Mouse (Mus musculus) neural tube, embryonic 14.5 days (tissue): ENCODE data around the gene Trit1. TPM values are rescaled to one million over a fixed set of nuclear protein-coding genes. Genes with fewer than 3 reads are reported as not detected.

Experiments
- polyA plus RNA-seq: library from polyadenylated mRNA; unstranded; fragments of >200 nt; fragmentation: Nextera tagmentation; extraction: Ambion mirVana; gene quantifications from 2 replicates; pipeline ENCODE4 v1.2.1, GENCODE M21; 2014

Gene Trit1
- polyA plus RNA-seq, 1 experiment from 2014 or later, result 27.8 TPM

Other genes starting within 250 kb of the Trit1 start
- 92.9 and 102 TPM in 2 replicates for gene Ppt1, start 180.4 kb upstream of the Trit1 start, polyA plus RNA-seq
- gene Cap1, start 130.5 kb upstream of the Trit1 start, polyA plus RNA-seq, result 66.5 and 69.7 TPM in 2 replicates
- 25.5 and 27.8 TPM in 2 replicates for gene Mfsd2a, start 55.4 kb upstream of the Trit1 start, polyA plus RNA-seq
- 60.9 and 70.8 TPM in 2 replicates for gene Mycl, start 20.9 kb upstream of the Trit1 start, polyA plus RNA-seq
- gene Bmp8b, start 88.6 kb downstream of the Trit1 start, polyA plus RNA-seq, result 0.25 and 0.48 TPM in 2 replicates
- 0.33 and 0.67 TPM in 2 replicates for gene Oxct2b, start 99.7 kb downstream of the Trit1 start, polyA plus RNA-seq
- gene Ppie, start 123.4 kb downstream of the Trit1 start, polyA plus RNA-seq, result 54.8 and 56.0 TPM in 2 replicates
- gene Hpcal4, start 166.6 kb downstream of the Trit1 start, polyA plus RNA-seq, result 21.7 and 43.0 TPM in 2 replicates
- gene Nt5c1a, start 184.9 kb downstream of the Trit1 start, polyA plus RNA-seq, result 0.22 TPM in 1 of 2 replicates, not detected in the other
- 3.5 and 9.3 TPM in 2 replicates for gene Heyl, start 217.0 kb downstream of the Trit1 start, polyA plus RNA-seq
- gene Pabpc4, start 245.8 kb downstream of the Trit1 start, polyA plus RNA-seq, result 27.3 and 30.2 TPM in 2 replicates